Mouse (Mus musculus) MEL (cell line): ENCODE data around the gene Grin3b. TPM values are rescaled to one million over a fixed set of nuclear protein-coding genes. Genes with fewer than 3 reads are reported as not detected.

Experiments
- DNase-seq: peaks from one replicate; pipeline ENCODE4 v3.0.0; 2011; ENCODE audit warnings: low read depth, low spot score
- H3K27ac ChIP-seq: 2 replicates; pipeline ENCODE4 v1.5.1; 2012; ENCODE audit warnings: low read depth, mild to moderate bottlenecking, control low read depth, low read length, moderate library complexity; ENCODE audit not compliant: control insufficient read depth
- H3K27me3 ChIP-seq, 2 experiments: fragments of 150-350 bp in 1 of 2; sonication (generic) in 1 of 2; 2 replicates each; pipeline ENCODE4 v1.6.1; 2012; ENCODE audit warnings: low read length in 2 of 2, mild to moderate bottlenecking in 2 of 2, improper control_type of control experiment in 1 of 2, moderate library complexity in 1 of 2; ENCODE audit not compliant: insufficient read depth in 2 of 2, control insufficient read depth in 1 of 2
- H3K36me3 ChIP-seq, 2 experiments: 2 replicates each; pipeline ENCODE4 v1.6.1; 2012 to 2014; ENCODE audit warnings: low read length in 2 of 2, improper control_type of control experiment in 1 of 2, inconsistent platforms in 1 of 2, mild to moderate bottlenecking in 1 of 2; ENCODE audit not compliant: insufficient read depth in 2 of 2, control insufficient read depth in 1 of 2
- H3K4me1 ChIP-seq, 2 experiments: fragments of 150-350 bp in 1 of 2; sonication (generic) in 1 of 2; 2 replicates each; pipeline ENCODE4 v1.6.1; 2012; ENCODE audit warnings: low read length in 2 of 2, improper control_type of control experiment in 1 of 2, mild to moderate bottlenecking in 1 of 2; ENCODE audit not compliant: insufficient read depth in 2 of 2, control insufficient read depth in 1 of 2
- H3K4me3 ChIP-seq, 2 experiments: fragments of 150-350 bp in 1 of 2; sonication (generic) in 1 of 2; 2 replicates each; pipeline ENCODE4 v1.5.1; 2012; ENCODE audit warnings: low read depth in 2 of 2, low read length in 2 of 2, mild to moderate bottlenecking in 2 of 2, moderate library complexity in 2 of 2, control low read depth in 1 of 2, improper control_type of control experiment in 1 of 2; ENCODE audit not compliant: control insufficient read depth in 1 of 2, insufficient read depth in 1 of 2
- H3K79me2 ChIP-seq: 2 replicates; pipeline ENCODE4 v1.6.1; 2012; ENCODE audit warnings: mild to moderate bottlenecking, low read length, moderate library complexity; ENCODE audit not compliant: control insufficient read depth, poor library complexity, insufficient read depth
- H3K9ac ChIP-seq: 2 replicates; pipeline ENCODE4 v1.6.1; 2012; ENCODE audit warnings: low read depth, mild to moderate bottlenecking, control low read depth, low read length, moderate library complexity; ENCODE audit not compliant: control insufficient read depth, poor library complexity, severe bottlenecking
- H3K9me3 ChIP-seq: fragments of 150-350 bp; sonication (generic); replicated peaks from 2 replicates; pipeline ENCODE4 v1.6.1; 2012; ENCODE audit warnings: mild to moderate bottlenecking, low read length, improper control_type of control experiment, moderate library complexity; ENCODE audit not compliant: insufficient read depth
- CHD1 ChIP-seq: IDR thresholded peaks from 2 replicates; pipeline ENCODE4 v1.6.1; 2012; ENCODE audit warnings: low read depth, mild to moderate bottlenecking, inconsistent platforms, low read length, improper control_type of control experiment
- E2F4 ChIP-seq: IDR thresholded peaks from 2 replicates; pipeline ENCODE4 v1.6.1; 2011; ENCODE audit warnings: low read depth, low read length, improper control_type of control experiment, borderline replicate concordance
- ELF1 ChIP-seq: IDR thresholded peaks from 2 replicates; pipeline ENCODE4 v1.6.1; 2014; ENCODE audit warnings: low read depth, mild to moderate bottlenecking, inconsistent platforms, low read length, improper control_type of control experiment, moderate library complexity
- GABPA ChIP-seq: IDR thresholded peaks from 2 replicates; pipeline ENCODE4 v1.6.1; 2012; ENCODE audit warnings: low read depth, mild to moderate bottlenecking, inconsistent platforms, low read length, improper control_type of control experiment, moderate library complexity
- HCFC1 ChIP-seq: IDR thresholded peaks from 2 replicates; pipeline ENCODE4 v1.6.1; 2012; ENCODE audit warnings: low read depth, mild to moderate bottlenecking, inconsistent platforms, low read length, improper control_type of control experiment, moderate library complexity
- KAT2A ChIP-seq: conservative IDR thresholded peaks from 2 replicates; pipeline ENCODE4 v1.6.1; 2012; ENCODE audit warnings: low read depth, low read length, improper control_type of control experiment, inconsistent platforms
- MAFK ChIP-seq: IDR thresholded peaks from 2 replicates; pipeline ENCODE4 v1.6.1; 2011; ENCODE audit warnings: low read depth, mild to moderate bottlenecking, low read length, improper control_type of control experiment, borderline replicate concordance
- MEF2A ChIP-seq: IDR thresholded peaks from 2 replicates; pipeline ENCODE4 v1.6.1; 2014; ENCODE audit warnings: low read depth, mild to moderate bottlenecking, inconsistent platforms, low read length, improper control_type of control experiment; ENCODE audit not compliant: poor library complexity, insufficient replicate concordance, severe bottlenecking; ENCODE audit errors: extremely low read depth
- MYC ChIP-seq: IDR thresholded peaks from 2 replicates; pipeline ENCODE4 v1.6.1; 2011; ENCODE audit warnings: low read depth, mild to moderate bottlenecking, low read length, improper control_type of control experiment, moderate library complexity
- NELFE ChIP-seq: IDR thresholded peaks from 2 replicates; pipeline ENCODE4 v1.6.1; 2011; ENCODE audit warnings: low read depth, low read length, improper control_type of control experiment
- POLR2AphosphoS5 ChIP-seq: IDR thresholded peaks from 2 replicates; pipeline ENCODE4 v1.6.1; 2012; ENCODE audit warnings: low read depth, borderline replicate concordance, mild to moderate bottlenecking, inconsistent platforms, low read length, moderate library complexity, mixed read lengths
- TCF12 ChIP-seq: IDR thresholded peaks from 2 replicates; pipeline ENCODE4 v1.6.1; 2014; ENCODE audit warnings: low read depth, mild to moderate bottlenecking, inconsistent platforms, low read length, improper control_type of control experiment, moderate library complexity
- USF1 ChIP-seq: IDR thresholded peaks from 2 replicates; pipeline ENCODE4 v1.6.1; 2014; ENCODE audit warnings: low read depth, mild to moderate bottlenecking, inconsistent platforms, low read length, improper control_type of control experiment, moderate library complexity
- USF2 ChIP-seq, 2 experiments: IDR thresholded peaks; 2 replicates each; pipeline ENCODE4 v1.6.1; 2011 to 2012; ENCODE audit warnings: improper control_type of control experiment in 2 of 2, low read length in 2 of 2, borderline replicate concordance in 1 of 2, inconsistent platforms in 1 of 2, low read depth in 1 of 2, mild to moderate bottlenecking in 1 of 2; ENCODE audit not compliant: insufficient read depth in 1 of 2
- ZKSCAN1 ChIP-seq: IDR thresholded peaks from 2 replicates; pipeline ENCODE4 v1.6.1; 2012; ENCODE audit warnings: low read depth, mild to moderate bottlenecking, inconsistent platforms, low read length, improper control_type of control experiment, moderate library complexity
- polyA plus RNA-seq, 2 experiments: library from polyadenylated mRNA; stranded (reverse) in 1 of 2; unstranded in 1 of 2; fragments of >175 nt in 1 of 2; fragments of >200 nt in 1 of 2; gene quantifications; 2 replicates each; pipeline versions ENCODE4 v1.2.1 to v1.2.4; 2012; ENCODE audit warnings: low replicate concordance in 2 of 2, low read depth in 1 of 2; ENCODE audit not compliant: insufficient read length in 2 of 2, insufficient read depth in 1 of 2, missing spikeins in 1 of 2
- total RNA-seq: library from RNA; depleted of rRNA; stranded (reverse); fragments of 300-350 nt; gene quantifications from 2 replicates; pipeline ENCODE4 v1.2.3, GENCODE M21; 2012

Gene Grin3b
- total and polyA plus RNA-seq, 3 experiments = 0.42 to 1.1 TPM; not detected in 1

- no peak overlapping the region for H3K9ac ChIP-seq
- H3K9me3 ChIP-seq = no peaks in the 10 kb centered on the region
- no peak overlapping the region for H3K4me3 ChIP-seq
- no peaks in the 10 kb centered on the region for H3K4me1 ChIP-seq
- no peak overlapping the region for H3K27ac ChIP-seq
- H3K79me2 ChIP-seq = peaks cover 9% of the 10 kb centered on the region
- no peak for DNase-seq
- H3K27me3 ChIP-seq = no peaks in the 10 kb centered on the region
- TF ChIP-seq CHD1 (no peak), MAFK (no peak), USF1 (no peak)
- TF ChIP-seq, all 39 proteins: peak for 0
- H3K36me3 ChIP-seq = no peaks in the 10 kb centered on the region
Observed at GRCm38 (mm10) chr10:79931797-79932196, 38.7 kb upstream of the Grin3b start.

DNA sequence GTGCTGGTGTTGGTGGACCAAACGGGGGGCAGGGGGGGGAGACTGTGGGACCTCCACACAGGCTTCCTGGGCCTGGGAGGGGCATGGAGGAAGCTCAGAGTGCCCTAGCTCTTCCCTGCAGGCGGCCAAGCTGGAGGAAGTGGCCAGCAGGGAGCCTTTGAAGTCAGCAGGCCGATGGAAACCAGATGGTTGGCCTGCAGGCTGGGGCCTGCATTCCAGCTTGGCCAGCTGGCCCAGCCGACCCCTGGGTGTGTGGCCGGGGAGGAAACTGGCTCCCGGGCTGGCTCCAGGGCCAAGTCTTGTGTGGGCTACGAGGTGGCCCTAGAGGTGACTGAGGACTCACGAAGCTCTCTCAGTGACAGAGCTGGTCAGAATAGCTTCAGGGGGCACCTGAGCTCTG is 37.8 kb upstream of the Grin3b start:
- TF ChIP-seq MEF2A (no peak), TCF12 (no peak)
- H3K4me3 ChIP-seq = no peak overlapping the region
- no peak for DNase-seq

DNA sequence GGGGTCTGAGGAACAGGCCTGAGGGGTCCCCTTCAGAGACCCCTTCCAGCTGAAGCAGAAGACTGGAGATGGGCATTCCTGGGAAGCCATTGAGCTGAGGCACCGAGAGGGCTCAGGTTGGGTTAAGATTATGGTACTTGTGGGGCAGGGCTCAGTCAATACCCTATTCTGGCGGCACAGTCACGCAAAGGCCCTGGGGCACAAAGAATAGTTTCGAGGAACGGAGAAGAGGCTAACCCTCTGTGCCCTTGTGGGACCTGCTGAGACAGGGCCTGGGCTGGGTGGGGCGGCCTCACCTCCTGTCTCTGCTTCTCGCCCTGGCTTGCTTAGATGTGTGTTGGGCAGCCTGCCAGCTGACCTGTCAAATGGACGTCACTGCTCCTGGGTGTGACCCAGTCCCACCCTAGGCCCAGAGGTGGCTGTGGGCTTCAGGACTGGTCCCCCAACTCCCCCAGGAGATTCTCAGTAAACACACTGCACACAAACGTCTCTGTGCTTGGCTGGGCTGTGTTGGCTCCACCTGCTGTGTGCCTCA is 37.3 kb upstream of the Grin3b start:
- H3K4me1 ChIP-seq = no peaks in the 10 kb centered on the region
- H3K27ac ChIP-seq = no peak overlapping the region
- no peaks in the 10 kb centered on the region for H3K27me3 ChIP-seq
- TF ChIP-seq ZKSCAN1 (no peak), ELF1 (no peak), HCFC1 (no peak), GABPA (no peak), MEF2A (no peak), KAT2A (no peak), NELFE (no peak), MYC (no peak), POLR2AphosphoS5 (no peak), USF2 (IDR thresholded peaks at IDR 0.05; ENCODE audit: borderline replicate concordance in 1 of 2, insufficient read depth in 1 of 2, low read depth in 1 of 2, low read length in 2 of 2) (no peak), E2F4 (no peak)
- no peaks in the 10 kb centered on the region for H3K9me3 ChIP-seq
- H3K9ac ChIP-seq = no peak overlapping the region
- H3K79me2 ChIP-seq = no peaks in the 10 kb centered on the region
- DNase-seq = no peak
- no peak overlapping the region for H3K4me3 ChIP-seq
- no peaks in the 10 kb centered on the region for H3K36me3 ChIP-seq

More for the DNA sequence above, 37.8 kb upstream of the Grin3b start:
- Histone ChIP-seq H3K36me3 (no peaks in the 10 kb centered on the region), H3K27ac (no peak overlapping the region), H3K9ac (no peak overlapping the region), H3K27me3 (no peaks in the 10 kb centered on the region), H3K4me1 (no peaks in the 10 kb centered on the region), H3K9me3 (no peaks in the 10 kb centered on the region), H3K79me2 (peaks cover 3% of the 10 kb centered on the region; the same call in 1 of the 2 replicates)
